Mouse (Mus musculus) forebrain, embryonic 13.5 days (tissue): Measurements from ENCODE around the gene Enoph1. TPM values are rescaled to one million over a fixed set of nuclear protein-coding genes. Genes with fewer than 3 reads are reported as not detected.
A peak's percentile ranks its signal among the peaks of the same experiment; 100 is the strongest.

Experiments used
- ATAC-seq: fragments of 200-750 bp; cut with Nextera tagmentation; 2 replicates; pipeline ENCODE4 v1.8.0; 2017
- H3K27ac ChIP-seq: fragments of 300-500 bp; sonication (generic); 2 replicates; pipeline ENCODE4 v1.5.1; 2015; ENCODE audit warnings: inconsistent platforms, mild to moderate bottlenecking, moderate library complexity
- H3K27me3 ChIP-seq: fragments of 300-500 bp; sonication (generic); 2 replicates; pipeline ENCODE4 v1.6.1; 2015; ENCODE audit warnings: mild to moderate bottlenecking, inconsistent platforms
- H3K36me3 ChIP-seq: fragments of 300-500 bp; sonication (generic); 2 replicates; pipeline ENCODE4 v1.6.1; 2015; ENCODE audit warnings: mild to moderate bottlenecking, inconsistent platforms; ENCODE audit not compliant: poor library complexity, severe bottlenecking
- H3K4me1 ChIP-seq: fragments of 300-500 bp; sonication (generic); 2 replicates; pipeline ENCODE4 v1.6.1; 2015; ENCODE audit warnings: inconsistent platforms
- H3K4me2 ChIP-seq: fragments of 300-500 bp; sonication (generic); 2 replicates; pipeline ENCODE4 v1.6.1; 2015; ENCODE audit warnings: inconsistent platforms, mild to moderate bottlenecking, moderate library complexity
- H3K4me3 ChIP-seq: fragments of 300-500 bp; sonication (generic); 2 replicates; pipeline ENCODE4 v1.5.1; 2015; ENCODE audit warnings: mild to moderate bottlenecking, inconsistent platforms
- H3K9ac ChIP-seq: fragments of 300-500 bp; sonication (generic); 2 replicates; pipeline ENCODE4 v1.6.1; 2015; ENCODE audit warnings: mild to moderate bottlenecking, inconsistent platforms
- H3K9me3 ChIP-seq: fragments of 300-500 bp; sonication (generic); replicated peaks from 2 replicates; pipeline ENCODE4 v1.6.1; 2016; ENCODE audit warnings: inconsistent platforms
- WGBS: fragments of 180-500 bp; shearing (Covaris S2); methylation state at CpG from one replicate; pipeline ENCODE4 v1.1.7; 2015; 5-methylcytosine and 5-hydroxymethylcytosine counted together
- polyA plus RNA-seq: library from polyadenylated mRNA; unstranded; fragments of >200 nt; fragmentation: Nextera tagmentation; extraction: Ambion mirVana; gene quantifications from 2 replicates; pipeline ENCODE4 v1.2.1, GENCODE M21; 2015

The Enoph1 gene
- polyA plus RNA-seq, result 47.8 and 49.2 TPM in 2 replicates

DNA sequence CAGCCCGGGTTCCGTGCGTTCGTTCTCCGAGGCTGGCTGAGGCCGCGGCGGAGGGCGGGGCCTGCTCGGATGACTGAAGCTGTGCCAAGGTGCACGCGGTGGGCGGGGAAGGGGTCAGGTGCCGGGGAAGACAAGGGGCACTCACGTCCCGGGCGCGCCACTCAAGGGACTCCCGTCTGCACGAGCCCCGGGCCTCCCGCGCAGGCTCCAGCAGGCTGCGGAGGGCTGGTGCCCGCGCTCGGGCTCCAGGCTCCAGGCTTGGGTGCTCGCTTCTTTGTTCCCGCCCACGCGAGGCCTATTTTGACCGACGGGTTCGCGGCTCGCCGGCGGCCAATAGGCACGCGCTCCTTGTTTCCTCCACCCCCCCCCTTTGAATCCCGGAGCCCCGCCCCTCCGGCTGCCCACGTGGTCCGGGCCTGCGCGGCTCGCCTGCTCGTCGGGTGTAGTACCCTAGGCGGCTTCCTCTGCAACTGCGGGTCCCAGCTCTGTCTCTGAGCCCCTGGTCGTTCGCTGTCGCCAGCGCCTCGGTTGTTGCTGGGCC is at the start of gene Enoph1, which contains the start of gene Hnrnpdl:
Gene Enoph1 (plus strand): TSS at position 384 of the 541 bp plus-strand sequence.
Gene Hnrnpdl (minus strand): TSS at position 63 of the 541 bp plus-strand sequence.
- peak within 1 kb of the TSS; percentile 99 for H3K4me2 ChIP-seq
- peaks cover 36% of the 10 kb centered on the region for H3K36me3 ChIP-seq
- peak; percentile 90 for ATAC-seq
- H3K4me1 ChIP-seq, result peaks cover 59% of the 10 kb centered on the region
- no peaks in the 10 kb centered on the region for H3K27me3 ChIP-seq
- peak within 1 kb of the TSS; percentile 100 for H3K9ac ChIP-seq
- H3K9me3 ChIP-seq, result no peaks in the 10 kb centered on the region
- H3K27ac ChIP-seq, result peak within 1 kb of the TSS; percentile 99
- H3K4me3 ChIP-seq, result peak within 1 kb of the TSS; percentile 84
- WGBS, result 0% methylated on average over 38 of the region's 57 CpGs

DNA sequence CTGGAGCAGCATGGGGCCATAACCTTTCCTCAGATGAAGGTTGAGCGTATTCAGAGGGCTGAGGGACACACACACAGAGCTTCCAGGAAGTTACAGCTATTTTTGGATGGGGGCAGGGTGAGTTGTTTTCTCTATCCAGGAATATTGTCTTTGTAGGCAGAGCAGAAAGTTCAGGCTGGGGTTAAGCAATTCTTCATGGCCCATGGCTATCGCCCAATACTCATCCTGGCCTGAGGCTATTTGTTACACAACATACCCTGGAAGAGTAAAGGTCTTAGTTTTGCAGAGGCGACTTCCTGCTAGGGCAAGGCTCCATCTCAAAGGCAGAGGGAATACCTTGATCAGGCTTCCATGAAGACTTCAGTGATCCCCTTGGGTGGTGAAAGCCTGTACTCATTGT is 45.6 kb upstream of the Enoph1 start:
- WGBS, result 85% methylated on average over 3 of the region's 3 CpGs

DNA sequence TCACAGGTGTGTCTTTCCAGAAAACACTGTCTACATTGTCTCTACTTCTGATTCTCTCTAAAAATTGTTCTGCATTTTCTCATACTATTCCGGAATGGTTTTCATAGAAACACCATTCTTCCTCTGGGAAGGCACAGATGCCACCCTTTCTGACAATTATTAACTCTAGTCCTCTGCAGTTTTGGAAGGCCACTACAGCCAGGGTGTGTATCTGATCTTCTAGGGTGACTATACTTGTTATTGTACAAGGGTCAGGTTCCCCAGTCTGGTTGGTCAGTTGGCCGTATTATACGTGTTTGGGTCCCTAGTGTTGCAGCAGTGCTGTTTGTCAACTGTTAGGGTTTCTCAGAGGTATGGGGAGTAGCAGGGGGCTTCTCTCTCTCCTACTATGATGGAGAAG is 45.1 kb upstream of the Enoph1 start:
- Histone ChIP-seq H3K27ac (no peak overlapping the region), H3K4me3 (no peak overlapping the region), H3K4me1 (no peaks in the 10 kb centered on the region), H3K36me3 (no peaks in the 10 kb centered on the region), H3K27me3 (no peaks in the 10 kb centered on the region), H3K9ac (no peak overlapping the region), H3K9me3 (no peaks in the 10 kb centered on the region; the same call in 1 of the 2 replicates), H3K4me2 (no peak overlapping the region)
- ATAC-seq, result no peak
- 94% methylated on average over 3 of the region's 3 CpGs for WGBS

More for the DNA sequence above, 45.6 kb upstream of the Enoph1 start:
- Histone ChIP-seq H3K9ac (no peak overlapping the region), H3K9me3 (no peaks in the 10 kb centered on the region; the same call in 1 of the 2 replicates), H3K4me3 (no peak overlapping the region), H3K27ac (no peak overlapping the region), H3K4me1 (no peaks in the 10 kb centered on the region), H3K4me2 (no peak overlapping the region), H3K36me3 (no peaks in the 10 kb centered on the region), H3K27me3 (no peaks in the 10 kb centered on the region)
- no peak for ATAC-seq

DNA sequence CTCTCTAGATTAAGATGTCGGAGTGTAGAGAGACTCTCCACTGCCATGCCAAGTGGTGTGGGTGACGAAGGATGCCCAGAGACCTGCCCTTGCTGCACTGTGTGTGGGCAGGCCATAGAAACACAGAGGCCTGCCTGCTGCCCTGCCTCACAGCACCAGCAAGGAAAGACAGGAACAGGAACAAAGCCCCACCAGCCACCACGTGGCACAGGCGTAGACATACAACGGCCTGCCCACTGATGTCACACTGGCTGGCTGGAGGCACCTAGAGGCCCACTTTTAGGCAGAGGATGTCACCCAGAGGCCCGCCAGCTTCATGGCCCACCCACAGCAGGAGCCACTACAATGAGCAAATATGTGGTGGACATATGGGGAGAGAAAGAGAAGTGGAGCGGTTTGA is 39.7 kb upstream of the Enoph1 start:
- H3K9ac ChIP-seq, result no peak overlapping the region
- no peak for ATAC-seq
- no peak overlapping the region for H3K4me3 ChIP-seq
- no peaks in the 10 kb centered on the region for H3K27me3 ChIP-seq
- no peaks in the 10 kb centered on the region; the same call in 1 of the 2 replicates for H3K9me3 ChIP-seq
- H3K36me3 ChIP-seq, result no peaks in the 10 kb centered on the region
- 83% methylated on average over 7 of the region's 7 CpGs for WGBS
- H3K4me1 ChIP-seq, result no peaks in the 10 kb centered on the region
- H3K4me2 ChIP-seq, result no peak overlapping the region
- no peak overlapping the region for H3K27ac ChIP-seq

DNA sequence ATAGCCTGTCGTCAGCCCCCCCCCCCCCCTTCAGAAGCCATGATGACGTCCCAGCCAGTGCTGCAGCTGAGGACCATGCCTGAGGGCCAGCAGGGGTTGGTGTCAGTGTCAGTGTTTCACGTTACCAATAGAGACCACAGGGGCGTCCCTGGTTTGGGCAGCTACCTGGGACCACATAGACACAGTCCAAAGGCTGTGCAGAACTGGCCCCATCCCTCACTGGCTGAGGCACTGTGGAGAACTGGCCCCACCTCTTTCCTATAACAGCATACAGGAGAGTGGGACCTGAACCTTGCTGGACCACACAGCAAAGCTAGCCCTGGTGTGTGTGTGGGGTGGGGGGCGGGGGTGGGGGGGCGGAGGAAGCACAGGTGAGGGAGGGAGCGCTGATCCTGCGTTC is 39.3 kb upstream of the Enoph1 start:
- no peaks in the 10 kb centered on the region for H3K36me3 ChIP-seq
- H3K9ac ChIP-seq, result no peak overlapping the region
- ATAC-seq, result no peak
- no peak overlapping the region for H3K4me2 ChIP-seq
- no peak overlapping the region for H3K4me3 ChIP-seq
- no peak overlapping the region for H3K27ac ChIP-seq
- H3K27me3 ChIP-seq, result no peaks in the 10 kb centered on the region
- WGBS, result 37% methylated on average over 6 of the region's 8 CpGs
- no peaks in the 10 kb centered on the region; the same call in 1 of the 2 replicates for H3K9me3 ChIP-seq
- H3K4me1 ChIP-seq, result no peaks in the 10 kb centered on the region

DNA sequence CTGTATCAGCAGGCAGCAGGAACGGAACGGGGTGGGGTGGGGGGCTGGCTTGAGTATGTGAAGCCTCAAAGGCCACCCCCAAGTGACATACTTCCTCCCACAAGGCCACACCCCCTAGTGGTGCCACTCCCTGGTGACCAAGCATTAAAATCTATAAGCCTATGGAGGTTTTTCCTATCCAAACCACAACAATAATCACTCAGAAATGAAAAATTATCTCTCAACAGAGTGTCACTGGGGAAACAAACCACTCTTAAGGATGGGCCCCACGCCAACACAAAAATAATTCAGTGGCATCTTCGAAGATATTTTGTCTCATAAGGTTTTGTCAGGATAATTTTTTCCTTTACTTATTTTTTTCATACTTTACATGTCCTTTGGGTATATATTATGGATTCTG is 35.9 kb upstream of the Enoph1 start:
- no peaks in the 10 kb centered on the region for H3K4me1 ChIP-seq
- H3K9me3 ChIP-seq, result no peaks in the 10 kb centered on the region
- no peak for ATAC-seq
- WGBS, result 92% methylated on average over 4 of the region's 4 CpGs
- no peak overlapping the region for H3K9ac ChIP-seq
- H3K36me3 ChIP-seq, result no peaks in the 10 kb centered on the region
- H3K27me3 ChIP-seq, result no peaks in the 10 kb centered on the region
- H3K27ac ChIP-seq, result no peak overlapping the region
- no peak overlapping the region for H3K4me3 ChIP-seq
- H3K4me2 ChIP-seq, result no peak overlapping the region

DNA sequence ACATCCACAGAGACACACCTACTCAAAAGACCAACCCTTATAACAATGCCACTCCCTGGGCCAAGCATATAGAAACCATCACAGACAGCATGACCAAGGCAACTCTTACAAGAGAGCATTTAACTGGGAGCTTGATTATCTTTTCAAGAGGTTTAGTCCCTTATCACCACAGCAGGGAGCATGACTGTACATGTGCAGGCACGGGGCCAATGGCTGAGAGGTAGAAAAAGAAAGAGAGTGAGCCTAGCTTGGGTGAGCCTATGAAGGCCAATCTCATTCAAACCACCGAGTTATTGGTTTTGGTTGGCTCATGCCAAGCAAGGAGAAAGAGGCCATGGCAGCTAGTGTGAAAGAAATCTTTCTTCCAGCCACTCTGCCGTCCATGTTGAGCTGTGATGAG is 34.4 kb upstream of the Enoph1 start:
- 70% methylated on average over 3 of the region's 3 CpGs for WGBS
- H3K9me3 ChIP-seq, result no peaks in the 10 kb centered on the region
- H3K27me3 ChIP-seq, result no peaks in the 10 kb centered on the region
- H3K4me1 ChIP-seq, result no peaks in the 10 kb centered on the region
- H3K36me3 ChIP-seq, result no peaks in the 10 kb centered on the region
- H3K9ac ChIP-seq, result no peak overlapping the region
- no peak overlapping the region for H3K4me3 ChIP-seq
- no peak overlapping the region for H3K27ac ChIP-seq
- ATAC-seq, result no peak
- no peak overlapping the region for H3K4me2 ChIP-seq

DNA sequence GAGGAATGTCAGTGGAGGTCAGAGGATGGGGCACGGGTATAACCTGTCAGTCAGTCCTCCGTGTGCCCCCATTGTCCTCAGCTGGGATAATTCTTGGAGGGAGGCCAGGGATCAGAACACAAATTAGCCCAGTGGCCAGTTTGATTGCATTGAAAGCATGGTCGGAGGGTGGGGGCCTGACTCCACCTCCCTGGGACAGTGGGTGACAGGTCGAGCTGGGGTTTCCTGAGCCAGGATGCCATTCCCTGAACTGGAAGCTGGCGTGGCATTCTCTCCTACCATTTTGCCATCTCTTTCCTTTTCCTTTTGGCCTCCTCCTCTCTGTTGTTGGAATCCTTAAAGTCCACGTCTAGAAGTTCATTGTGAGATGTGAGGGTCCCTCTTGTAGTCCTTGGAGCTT is 33.9 kb upstream of the Enoph1 start:
- Histone ChIP-seq H3K4me3 (no peak overlapping the region), H3K4me2 (no peak overlapping the region), H3K9ac (no peak overlapping the region), H3K4me1 (no peaks in the 10 kb centered on the region), H3K27me3 (no peaks in the 10 kb centered on the region), H3K27ac (no peak overlapping the region), H3K36me3 (no peaks in the 10 kb centered on the region), H3K9me3 (no peaks in the 10 kb centered on the region)
- WGBS, result 78% methylated on average over 6 of the region's 6 CpGs
- ATAC-seq, result no peak

DNA sequence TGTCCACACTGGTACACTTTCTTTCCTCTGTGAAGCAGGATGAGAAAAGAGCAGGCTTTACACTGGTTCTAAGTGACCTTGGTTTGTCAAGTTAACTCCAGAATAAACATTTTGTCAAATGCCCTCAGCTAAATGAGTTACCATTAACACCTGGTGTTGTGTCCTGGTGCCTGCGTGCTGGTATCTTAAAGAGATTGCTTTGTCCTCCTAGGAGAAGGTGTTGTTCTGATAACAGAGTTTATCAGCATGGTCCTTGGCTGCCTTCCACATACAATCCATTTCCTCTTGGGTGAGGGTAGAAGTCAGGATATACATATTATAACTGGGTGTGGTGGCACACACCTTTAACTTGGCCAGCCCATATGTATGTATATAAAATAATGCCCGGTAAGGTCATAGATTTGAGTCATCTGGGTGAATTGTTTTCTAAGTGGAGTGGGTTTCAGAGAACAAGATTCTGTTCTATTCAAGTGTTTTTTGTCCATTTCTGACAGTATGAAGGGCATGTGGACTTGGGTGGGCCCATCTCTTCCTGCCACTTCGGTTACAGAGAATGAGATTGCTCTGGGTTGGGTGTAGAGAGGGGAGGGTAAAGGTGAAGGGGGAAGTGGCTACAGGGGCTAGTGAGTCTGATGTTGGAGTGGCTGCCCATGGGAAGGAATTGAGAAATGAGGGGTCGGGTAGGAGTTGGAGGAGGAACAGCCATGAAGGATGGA is 33.3 kb upstream of the Enoph1 start:
- Histone ChIP-seq H3K4me3 (no peak overlapping the region), H3K9me3 (no peaks in the 10 kb centered on the region), H3K9ac (no peak overlapping the region), H3K4me2 (no peak overlapping the region), H3K36me3 (no peaks in the 10 kb centered on the region), H3K27me3 (no peaks in the 10 kb centered on the region), H3K4me1 (no peaks in the 10 kb centered on the region), H3K27ac (no peak overlapping the region)
- ATAC-seq, result no peak
- WGBS, result 86% methylated on average over 4 of the region's 4 CpGs

DNA sequence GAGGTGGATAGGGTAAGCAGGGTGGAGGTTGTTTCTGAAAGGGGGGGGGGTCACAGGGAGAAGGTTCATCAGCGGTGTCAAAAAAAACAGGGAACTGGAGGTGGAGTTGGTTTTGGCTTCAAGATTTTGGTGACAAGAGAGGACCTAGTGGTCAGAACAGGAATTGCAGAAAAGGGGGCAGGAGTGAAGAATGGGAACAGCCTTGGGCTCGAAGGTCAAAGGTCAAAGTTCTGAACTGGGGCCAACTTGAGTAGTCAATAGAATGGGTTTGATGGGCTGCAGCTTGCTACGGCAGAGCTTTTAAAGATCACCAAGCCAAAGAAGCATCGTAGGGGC is 32.8 kb upstream of the Enoph1 start:
- no peak for ATAC-seq
- no peak overlapping the region for H3K4me3 ChIP-seq
- H3K9ac ChIP-seq, result no peak overlapping the region
- H3K27me3 ChIP-seq, result no peaks in the 10 kb centered on the region
- WGBS, result 75% methylated on average over 4 of the region's 4 CpGs
- no peak overlapping the region for H3K4me2 ChIP-seq
- H3K4me1 ChIP-seq, result no peaks in the 10 kb centered on the region
- H3K27ac ChIP-seq, result no peak overlapping the region
- no peaks in the 10 kb centered on the region for H3K9me3 ChIP-seq
- H3K36me3 ChIP-seq, result no peaks in the 10 kb centered on the region

DNA sequence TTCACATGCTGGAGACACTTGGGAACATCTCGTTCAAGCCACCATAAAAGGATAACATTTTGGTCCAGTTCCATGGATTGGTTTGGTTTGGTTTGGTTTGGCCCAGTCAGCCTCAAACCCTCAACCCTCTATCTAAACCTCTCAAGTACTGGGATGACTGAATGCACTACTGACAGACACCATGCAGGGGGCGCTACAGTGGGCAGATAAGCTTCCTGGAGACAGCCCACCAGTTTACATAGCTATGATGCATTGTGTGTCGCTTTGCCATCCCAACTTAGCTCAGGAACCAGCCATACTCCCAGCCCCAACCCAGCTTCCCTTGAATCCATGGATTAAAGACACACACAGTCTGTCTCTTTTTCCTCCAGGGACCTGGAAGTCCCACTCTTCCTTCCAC is 31.3 kb upstream of the Enoph1 start:
- no peak overlapping the region for H3K9ac ChIP-seq
- H3K4me3 ChIP-seq, result no peak overlapping the region
- H3K9me3 ChIP-seq, result no peaks in the 10 kb centered on the region
- no peak overlapping the region for H3K4me2 ChIP-seq
- no peak for ATAC-seq
- H3K27ac ChIP-seq, result no peak overlapping the region
- H3K36me3 ChIP-seq, result no peaks in the 10 kb centered on the region
- no peaks in the 10 kb centered on the region for H3K4me1 ChIP-seq
- WGBS, result 66% methylated on average over 3 of the region's 3 CpGs
- no peaks in the 10 kb centered on the region for H3K27me3 ChIP-seq

DNA sequence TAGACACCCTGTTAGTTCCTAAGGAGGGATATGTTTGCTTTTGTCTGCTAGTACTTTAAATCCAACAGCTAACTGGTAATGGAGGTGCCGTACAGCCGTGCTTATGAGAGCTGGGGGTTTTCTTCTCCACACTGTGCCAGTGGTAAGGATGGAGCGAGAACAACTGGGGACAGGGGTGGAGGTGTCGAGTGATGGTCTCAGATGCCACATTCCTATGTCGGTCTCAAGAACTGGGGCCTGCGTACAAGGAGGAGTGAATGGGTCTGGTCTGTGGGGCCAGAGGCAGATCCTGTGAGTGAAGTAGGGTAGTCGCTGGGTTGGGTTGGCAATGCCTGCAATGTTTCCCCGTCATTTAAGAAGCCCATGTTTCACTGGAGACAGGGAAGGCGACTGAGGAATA is 27.2 kb upstream of the Enoph1 start:
- 94% methylated on average over 9 of the region's 9 CpGs for WGBS
- Histone ChIP-seq H3K27ac (no peak overlapping the region), H3K4me3 (no peak overlapping the region), H3K36me3 (no peaks in the 10 kb centered on the region), H3K27me3 (no peaks in the 10 kb centered on the region), H3K9ac (no peak overlapping the region), H3K4me2 (no peak overlapping the region), H3K9me3 (no peaks in the 10 kb centered on the region), H3K4me1 (no peaks in the 10 kb centered on the region)
- ATAC-seq, result no peak

DNA sequence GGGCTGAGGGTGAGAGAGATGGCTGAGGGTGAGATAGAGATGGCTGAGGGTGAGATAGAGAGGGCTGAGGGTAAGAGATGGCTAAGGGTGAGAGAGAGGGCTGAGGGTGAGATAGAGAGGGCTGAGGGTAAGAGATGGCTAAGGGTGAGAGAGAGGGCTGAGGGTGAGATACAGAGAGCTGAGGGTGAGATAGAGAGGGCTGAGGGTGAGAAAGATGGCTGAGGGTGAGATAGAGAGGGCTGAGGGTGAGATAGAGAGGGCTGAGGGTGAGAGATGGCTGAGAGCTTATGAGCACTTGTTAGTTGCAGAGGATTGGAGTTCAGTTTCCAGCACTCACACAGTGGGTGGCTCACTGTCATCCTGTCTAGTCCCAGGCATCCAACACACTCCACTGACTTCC is 19.7 kb upstream of the Enoph1 start:
- H3K36me3 ChIP-seq, result no peaks in the 10 kb centered on the region
- no peaks in the 10 kb centered on the region for H3K9me3 ChIP-seq
- H3K4me3 ChIP-seq, result no peak overlapping the region
- ATAC-seq, result no peak
- no peak overlapping the region for H3K27ac ChIP-seq
- no peaks in the 10 kb centered on the region for H3K27me3 ChIP-seq
- H3K4me1 ChIP-seq, result no peaks in the 10 kb centered on the region
- no peak overlapping the region for H3K9ac ChIP-seq
- no peak overlapping the region for H3K4me2 ChIP-seq
